Mouse (Mus musculus): ENCODE measurements at regions not wholly inside any gene's neighbourhood (a gene's known extent, or its start where the extent isn't known, plus 50 kb on each side); places are given as distances from the start of the nearest gene placed in this dataset.
A peak's percentile ranks its signal among the peaks of the same experiment; 100 is the strongest.

- WGBS, result 41% methylated on average over 1 of the region's 1 CpGs
- no peaks in the 10 kb centered on the region for H3K27me3 ChIP-seq (ENCODE audit: control insufficient read depth, insufficient read depth, low read depth, low read length)
- no peaks in the 10 kb centered on the region for H3K4me1 ChIP-seq (replicated peaks; ENCODE audit: control insufficient read depth, insufficient read depth, low read length)
- H3K36me3 ChIP-seq (ENCODE audit: control insufficient read depth, insufficient read depth, low read length), result no peaks in the 10 kb centered on the region
- H3K9ac ChIP-seq (ENCODE audit: low read length), result no peak overlapping the region
- no peak for ATAC-seq (ENCODE audit: low read depth)
- H3K4me3 ChIP-seq (ENCODE audit: low read length), result no peak overlapping the region
- H3K4me2 ChIP-seq (ENCODE audit: low read depth, low read length), result no peak overlapping the region
- no peaks in the 10 kb centered on the region for H3K9me3 ChIP-seq (ENCODE audit: control insufficient read depth, low read length)
- no peak overlapping the region; the same call in 1 of the 2 replicates for H3K27ac ChIP-seq (ENCODE audit: low read length)
These were observed 254.8 kb upstream of the Plxna2 start for GRCm38 (mm10) chr1:194363129-194363768.

GRCm38 (mm10) chr1:194362298-194362697, 255.7 kb upstream of the Plxna2 start:
- Histone ChIP-seq H3K36me3 (ENCODE audit: control insufficient read depth, insufficient read depth, low read length) (no peaks in the 10 kb centered on the region), H3K27me3 (ENCODE audit: control insufficient read depth, insufficient read depth, low read depth, low read length) (no peaks in the 10 kb centered on the region), H3K27ac (ENCODE audit: low read length) (no peak overlapping the region), H3K4me1 (replicated peaks; ENCODE audit: control insufficient read depth, insufficient read depth, low read length) (no peaks in the 10 kb centered on the region), H3K9me3 (ENCODE audit: control insufficient read depth, low read length) (no peaks in the 10 kb centered on the region), H3K9ac (ENCODE audit: low read length) (no peak overlapping the region), H3K4me3 (ENCODE audit: low read length) (no peak overlapping the region), H3K4me2 (ENCODE audit: low read depth, low read length) (no peak overlapping the region)
- no peak for ATAC-seq (ENCODE audit: low read depth)

GRCm38 (mm10) chr1:194361316-194361715, 256.7 kb upstream of the Plxna2 start:
- no peak overlapping the region for H3K4me3 ChIP-seq (ENCODE audit: low read length)
- H3K27ac ChIP-seq (ENCODE audit: low read length), result no peak overlapping the region
- no peaks in the 10 kb centered on the region for H3K27me3 ChIP-seq (ENCODE audit: control insufficient read depth, insufficient read depth, low read depth, low read length)
- ATAC-seq (ENCODE audit: low read depth), result no peak
- H3K36me3 ChIP-seq (ENCODE audit: control insufficient read depth, insufficient read depth, low read length), result no peaks in the 10 kb centered on the region
- no peak overlapping the region for H3K9ac ChIP-seq (ENCODE audit: low read length)
- 46% methylated on average over 1 of the region's 1 CpGs for WGBS
- no peaks in the 10 kb centered on the region for H3K9me3 ChIP-seq (ENCODE audit: control insufficient read depth, low read length)
- no peaks in the 10 kb centered on the region for H3K4me1 ChIP-seq (replicated peaks; ENCODE audit: control insufficient read depth, insufficient read depth, low read length)
- no peak overlapping the region for H3K4me2 ChIP-seq (ENCODE audit: low read depth, low read length)

- no peaks in the 10 kb centered on the region for H3K36me3 ChIP-seq (ENCODE audit: control insufficient read depth, insufficient read depth, low read length)
- no peaks in the 10 kb centered on the region for H3K27me3 ChIP-seq (ENCODE audit: control insufficient read depth, insufficient read depth, low read depth, low read length)
- no peak overlapping the region for H3K4me2 ChIP-seq (ENCODE audit: low read depth, low read length)
- H3K9me3 ChIP-seq (ENCODE audit: control insufficient read depth, low read length), result no peaks in the 10 kb centered on the region
- WGBS, result 44% methylated on average over 1 of the region's 1 CpGs
- H3K9ac ChIP-seq (ENCODE audit: low read length), result no peak overlapping the region
- H3K4me3 ChIP-seq (ENCODE audit: low read length), result no peak overlapping the region
- H3K4me1 ChIP-seq (replicated peaks; ENCODE audit: control insufficient read depth, insufficient read depth, low read length), result no peaks in the 10 kb centered on the region
- no peak for ATAC-seq (ENCODE audit: low read depth)
- no peak overlapping the region for H3K27ac ChIP-seq (ENCODE audit: low read length)
These were observed 263.5 kb upstream of the Plxna2 start for GRCm38 (mm10) chr1:194354332-194355120.

GRCm38 (mm10) chr1:194345304-194346033, 272.5 kb upstream of the Plxna2 start:
- H3K4me3 ChIP-seq (ENCODE audit: low read length), result no peak overlapping the region
- no peaks in the 10 kb centered on the region for H3K27me3 ChIP-seq (ENCODE audit: control insufficient read depth, insufficient read depth, low read depth, low read length)
- H3K4me1 ChIP-seq (replicated peaks; ENCODE audit: control insufficient read depth, insufficient read depth, low read length), result no peaks in the 10 kb centered on the region; the same call in 1 of the 2 replicates
- H3K4me2 ChIP-seq (ENCODE audit: low read depth, low read length), result no peak overlapping the region
- no peak overlapping the region for H3K27ac ChIP-seq (ENCODE audit: low read length)
- ATAC-seq (ENCODE audit: low read depth), result no peak
- H3K9ac ChIP-seq (ENCODE audit: low read length), result no peak overlapping the region
- no peaks in the 10 kb centered on the region for H3K9me3 ChIP-seq (ENCODE audit: control insufficient read depth, low read length)
- WGBS, result 29% methylated on average over 3 of the region's 3 CpGs
- H3K36me3 ChIP-seq (ENCODE audit: control insufficient read depth, insufficient read depth, low read length), result no peaks in the 10 kb centered on the region

- H3K4me3 ChIP-seq (ENCODE audit: low read length), result no peak overlapping the region
- H3K36me3 ChIP-seq (ENCODE audit: control insufficient read depth, insufficient read depth, low read length), result no peaks in the 10 kb centered on the region
- H3K4me2 ChIP-seq (ENCODE audit: low read depth, low read length), result no peak overlapping the region
- no peaks in the 10 kb centered on the region for H3K27me3 ChIP-seq (ENCODE audit: control insufficient read depth, insufficient read depth, low read depth, low read length)
- no peak for ATAC-seq (ENCODE audit: low read depth)
- no peak overlapping the region for H3K9ac ChIP-seq (ENCODE audit: low read length)
- H3K9me3 ChIP-seq (ENCODE audit: control insufficient read depth, low read length), result no peaks in the 10 kb centered on the region
- H3K4me1 ChIP-seq (replicated peaks; ENCODE audit: control insufficient read depth, insufficient read depth, low read length), result no peaks in the 10 kb centered on the region; the same call in 1 of the 2 replicates
- WGBS, result 79% methylated on average over 1 of the region's 1 CpGs
- H3K27ac ChIP-seq (ENCODE audit: low read length), result no peak overlapping the region
These were observed 275.4 kb upstream of the Plxna2 start for GRCm38 (mm10) chr1:194342568-194342967.

- no peak for ATAC-seq (ENCODE audit: low read depth)
- H3K4me1 ChIP-seq (replicated peaks; ENCODE audit: control insufficient read depth, insufficient read depth, low read length), result no peaks in the 10 kb centered on the region; the same call in 1 of the 2 replicates
- H3K9me3 ChIP-seq (ENCODE audit: control insufficient read depth, low read length), result no peaks in the 10 kb centered on the region
- H3K36me3 ChIP-seq (ENCODE audit: control insufficient read depth, insufficient read depth, low read length), result no peaks in the 10 kb centered on the region
- H3K4me3 ChIP-seq (ENCODE audit: low read length), result no peak overlapping the region
- H3K27me3 ChIP-seq (ENCODE audit: control insufficient read depth, insufficient read depth, low read depth, low read length), result no peaks in the 10 kb centered on the region
- H3K4me2 ChIP-seq (ENCODE audit: low read depth, low read length), result no peak overlapping the region
- WGBS, result 48% methylated on average over 3 of the region's 3 CpGs
- no peak overlapping the region for H3K27ac ChIP-seq (ENCODE audit: low read length)
- H3K9ac ChIP-seq (ENCODE audit: low read length), result no peak overlapping the region
These were observed 276.3 kb upstream of the Plxna2 start for GRCm38 (mm10) chr1:194341758-194342157.

- peak; percentile 95 for ATAC-seq (ENCODE audit: low read depth)
- no peaks in the 10 kb centered on the region for H3K36me3 ChIP-seq (ENCODE audit: control insufficient read depth, insufficient read depth, low read length)
- H3K27ac ChIP-seq (ENCODE audit: low read length), result peak overlapping the region; percentile 92
These were observed 283.0 kb upstream of the Plxna2 start for GRCm38 (mm10) chr1:194334752-194335719.

More at GRCm38 (mm10) chr1:194334752-194335719, 283.0 kb upstream of the Plxna2 start:
- Histone ChIP-seq H3K9ac (ENCODE audit: low read length) (no peak overlapping the region), H3K4me3 (ENCODE audit: low read length) (no peak overlapping the region), H3K4me2 (ENCODE audit: low read depth, low read length) (no peak overlapping the region), H3K9me3 (ENCODE audit: control insufficient read depth, low read length) (no peaks in the 10 kb centered on the region), H3K4me1 (replicated peaks; ENCODE audit: control insufficient read depth, insufficient read depth, low read length) (peaks cover 5% of the 10 kb centered on the region; the same call in 1 of the 2 replicates), H3K27me3 (ENCODE audit: control insufficient read depth, insufficient read depth, low read depth, low read length) (no peaks in the 10 kb centered on the region)
- 52% methylated on average over 5 of the region's 5 CpGs for WGBS
